Comparison of ENCODE assay signal across 22 mouse cellular contexts in genomic region chr10:111051606-111052005, GRCm38 (mm10).
"Had no signal": no experiment of that assay in that cellular context is flagged by ENCODE, and none has a peak within 500 bp of the region (broad histone marks: within the 10 kb centered on the region; RNA-seq: fewer than 3 reads in every experiment).

No protein-coding gene starts in this region.

- H3K27ac ChIP-seq: intestine, embryonic 15.5 days; layer of hippocampus, adult 2 months; left cerebral cortex, adult 2 months; limb, embryonic 12.5 days; limb, embryonic 15.5 days; liver, embryonic 14.5 days; macrophage had no signal

- H3K9me3 ChIP-seq: intestine, embryonic 15.5 days; limb, embryonic 12.5 days; limb, embryonic 15.5 days; megakaryocyte, embryonic 14.5 days had no signal

- H3K27me3 ChIP-seq: intestine, embryonic 15.5 days; limb, embryonic 12.5 days; limb, embryonic 15.5 days had no signal

- H3K36me3 ChIP-seq: intestine, embryonic 15.5 days; limb, embryonic 12.5 days; limb, embryonic 15.5 days had no signal

- DNase-seq: kidney, adult 11 months; kidney, adult 9 months; kidney, postnatal 14 days; kidney, postnatal 4 days; layer of hippocampus, adult 9-11 months; liver, postnatal 0 days; lung, embryonic 14.5 days; midbrain, embryonic 14.5 days; right cerebral cortex, adult 18-20 months; right cerebral cortex, postnatal 14 days; right cerebral cortex, postnatal 4 days; thymus, adult 18-20 months; thymus, postnatal 36 days had no signal

- H3K4me3 ChIP-seq: intestine, embryonic 15.5 days; layer of hippocampus, adult 2 months; left cerebral cortex, adult 2 months; limb, embryonic 12.5 days; limb, embryonic 15.5 days; megakaryocyte, embryonic 14.5 days had no signal

- H3K4me1 ChIP-seq: intestine, embryonic 15.5 days; limb, embryonic 15.5 days had no signal

- ATAC-seq: intestine, embryonic 15.5 days; liver, postnatal 0 days; lung, postnatal 0 days had no signal
